Mouse (Mus musculus) stomach, postnatal 0 days (tissue): ENCODE data around the gene Tmem104. TPM values are rescaled to one million over a fixed set of nuclear protein-coding genes. Genes with fewer than 3 reads are reported as not detected.

Experiments used
- ATAC-seq: fragments of 200-750 bp; cut with Nextera tagmentation; 2 replicates; pipeline ENCODE4 v1.8.0; 2017; ENCODE audit not compliant: low FRiP score, low TSS enrichment
- DNase-seq: peaks from one replicate; pipeline ENCODE4 v3.0.0-alpha.2; 2016; ENCODE audit warnings: low spot score
- H3K27ac ChIP-seq: fragments of 300-500 bp; sonication (generic); replicated peaks from 2 replicates; pipeline ENCODE4 v1.5.1; 2014; ENCODE audit warnings: mild to moderate bottlenecking, control low read depth
- H3K27me3 ChIP-seq: fragments of 300-500 bp; sonication (generic); 2 replicates; pipeline ENCODE4 v1.6.1; 2014; ENCODE audit warnings: low read length; ENCODE audit not compliant: control insufficient read depth, insufficient read depth
- H3K36me3 ChIP-seq: fragments of 300-500 bp; sonication (generic); 2 replicates; pipeline ENCODE4 v1.6.1; 2014; ENCODE audit warnings: low read length, mixed read lengths; ENCODE audit not compliant: control insufficient read depth, insufficient read depth
- H3K4me1 ChIP-seq: fragments of 300-500 bp; sonication (generic); replicated peaks from 2 replicates; pipeline ENCODE4 v1.6.1; 2014; ENCODE audit warnings: antibody characterized with exemption; ENCODE audit not compliant: control insufficient read depth, insufficient read depth
- H3K4me2 ChIP-seq: fragments of 300-500 bp; sonication (generic); replicated peaks from 2 replicates; pipeline ENCODE4 v1.6.1; 2014; ENCODE audit warnings: low read depth, mild to moderate bottlenecking, control low read depth, moderate library complexity
- H3K4me3 ChIP-seq: fragments of 300-500 bp; sonication (generic); 2 replicates; pipeline ENCODE4 v1.5.1; 2014; ENCODE audit warnings: low read depth, low read length, control low read depth
- H3K9ac ChIP-seq: fragments of 300-500 bp; sonication (generic); 2 replicates; pipeline ENCODE4 v1.6.1; 2014; ENCODE audit warnings: mild to moderate bottlenecking, low read length, control low read depth, mixed read lengths
- H3K9me3 ChIP-seq: fragments of 300-500 bp; sonication (generic); 2 replicates; pipeline ENCODE4 v1.6.1; 2016; ENCODE audit warnings: low read length; ENCODE audit not compliant: control insufficient read depth
- CTCF ChIP-seq: IDR thresholded peaks from 2 replicates; pipeline ENCODE4 v1.5.1; 2016; ENCODE audit warnings: antibody characterized with exemption, low read depth, mild to moderate bottlenecking, moderate library complexity
- EP300 ChIP-seq: optimal IDR thresholded peaks from 2 replicates; pipeline ENCODE3; 2016; ENCODE audit warnings: antibody characterized with exemption
- WGBS: fragments of 180-500 bp; shearing (Covaris S2); extraction: QIAGEN DNeasy Blood & Tissue Kit; methylation state at CpG from one replicate; pipeline ENCODE4 v1.1.7; 2014; 5-methylcytosine and 5-hydroxymethylcytosine counted together
- polyA plus RNA-seq: library from polyadenylated mRNA; unstranded; fragments of >200 nt; fragmentation: Nextera tagmentation; extraction: Ambion mirVana; gene quantifications from 2 replicates; pipeline ENCODE4 v1.2.1, GENCODE M21; 2015

Tmem104 gene
- polyA plus RNA-seq, 1 experiment from 2014 or later: 6.3 TPM

- H3K4me2 ChIP-seq: no peak overlapping the region
- ATAC-seq (peak; percentile 64), DNase-seq (peak; percentile 53)
- TF ChIP-seq CTCF (no peak), EP300 (no peak)
- H3K36me3 ChIP-seq: no peaks in the 10 kb centered on the region
- H3K4me3 ChIP-seq: no peak overlapping the region
- H3K9me3 ChIP-seq: no peaks in the 10 kb centered on the region
- H3K4me1 ChIP-seq: peaks cover 3% of the 10 kb centered on the region; the same call in 1 of the 2 replicates
- no peak overlapping the region for H3K27ac ChIP-seq
- no peaks in the 10 kb centered on the region for H3K27me3 ChIP-seq
- no peak overlapping the region for H3K9ac ChIP-seq
- WGBS: 85% methylated on average over 5 of the region's 5 CpGs
These were observed 100.1 kb downstream of the Tmem104 start for GRCm38 (mm10) chr11:115287386-115287785.

GRCm38 (mm10) chr11:115288305-115288704 is 101.0 kb downstream of the Tmem104 start:
- Histone ChIP-seq H3K27me3 (no peaks in the 10 kb centered on the region), H3K4me3 (no peak overlapping the region), H3K9me3 (no peaks in the 10 kb centered on the region), H3K9ac (no peak overlapping the region), H3K27ac (no peak overlapping the region), H3K4me1 (peaks cover 3% of the 10 kb centered on the region; the same call in 1 of the 2 replicates), H3K4me2 (no peak overlapping the region), H3K36me3 (no peaks in the 10 kb centered on the region)
- ATAC-seq (no peak), DNase-seq (no peak)
- WGBS: 87% methylated on average over 2 of the region's 2 CpGs
- no peak for TF ChIP-seq CTCF
- no peak for TF ChIP-seq EP300

- H3K9me3 ChIP-seq: no peaks in the 10 kb centered on the region
- DNase-seq (no peak), ATAC-seq (no peak)
- no peak overlapping the region for H3K27ac ChIP-seq
- 74% methylated on average over 8 of the region's 8 CpGs for WGBS
- H3K4me2 ChIP-seq: no peak overlapping the region
- no peaks in the 10 kb centered on the region for H3K27me3 ChIP-seq
- peaks cover 3% of the 10 kb centered on the region; the same call in 1 of the 2 replicates for H3K4me1 ChIP-seq
- H3K9ac ChIP-seq: no peak overlapping the region
- TF ChIP-seq EP300: no peak
- no peak for TF ChIP-seq CTCF
- H3K4me3 ChIP-seq: no peak overlapping the region
- no peaks in the 10 kb centered on the region for H3K36me3 ChIP-seq
These were observed 102.6 kb downstream of the Tmem104 start for GRCm38 (mm10) chr11:115289885-115290284.

- no peak overlapping the region for H3K9ac ChIP-seq
- H3K27me3 ChIP-seq: no peaks in the 10 kb centered on the region
- ATAC-seq (no peak), DNase-seq (no peak)
- no peaks in the 10 kb centered on the region for H3K36me3 ChIP-seq
- H3K9me3 ChIP-seq: no peaks in the 10 kb centered on the region
- peaks cover 3% of the 10 kb centered on the region; the same call in 1 of the 2 replicates for H3K4me1 ChIP-seq
- no peak overlapping the region for H3K4me3 ChIP-seq
- no peak overlapping the region for H3K4me2 ChIP-seq
- 94% methylated on average over 1 of the region's 1 CpGs for WGBS
- no peak for TF ChIP-seq CTCF
- no peak for TF ChIP-seq EP300
- peak overlapping the region; percentile 67 for H3K27ac ChIP-seq
These were observed 103.0 kb downstream of the Tmem104 start for GRCm38 (mm10) chr11:115290314-115290713.

GRCm38 (mm10) chr11:115290919-115291318 is 103.6 kb downstream of the Tmem104 start:
- Histone ChIP-seq H3K4me3 (no peak overlapping the region), H3K27ac (peak overlapping the region; percentile 67), H3K27me3 (no peaks in the 10 kb centered on the region), H3K9ac (no peak overlapping the region), H3K4me1 (peaks cover 3% of the 10 kb centered on the region; the same call in 1 of the 2 replicates), H3K36me3 (no peaks in the 10 kb centered on the region), H3K9me3 (no peaks in the 10 kb centered on the region), H3K4me2 (no peak overlapping the region)
- ATAC-seq (peak; percentile 41; the same call in 1 of the 2 replicates), DNase-seq (no peak)
- WGBS: 44% methylated on average over 6 of the region's 6 CpGs
- TF ChIP-seq EP300 (no peak), CTCF (no peak)

GRCm38 (mm10) chr11:115291503-115291902 is 104.2 kb downstream of the Tmem104 start:
- H3K4me1 ChIP-seq: peaks cover 3% of the 10 kb centered on the region; the same call in 1 of the 2 replicates
- H3K27me3 ChIP-seq: no peaks in the 10 kb centered on the region
- TF ChIP-seq EP300 (no peak), CTCF (no peak)
- peak overlapping the region; percentile 30; the same call in 1 of the 2 replicates for H3K27ac ChIP-seq
- no peak for ATAC-seq
- H3K9me3 ChIP-seq: no peaks in the 10 kb centered on the region
- no peak overlapping the region for H3K9ac ChIP-seq
- DNase-seq: no peak
- no peaks in the 10 kb centered on the region for H3K36me3 ChIP-seq
- no peak overlapping the region for H3K4me2 ChIP-seq
- no peak overlapping the region for H3K4me3 ChIP-seq
- WGBS: 70% methylated on average over 10 of the region's 10 CpGs
